Mouse (Mus musculus) adrenal gland, adult 18-20 months (tissue): Measurements from ENCODE around the gene Thbs2. TPM values are rescaled to one million over a fixed set of nuclear protein-coding genes. Genes with fewer than 3 reads are reported as not detected.
A peak's percentile ranks its signal among the peaks of the same experiment; 100 is the strongest.
"Not testable (repeated sequence)": the region's sequence is repeated elsewhere in the genome, so short reads cannot be mapped to it uniquely, and the experiment has no call there.

Experiments used
- DNase-seq, 2 experiments: peaks; one replicate each; pipeline ENCODE4 v3.0.0; 2021 to 2022; ENCODE audit warnings: low spot score in 2 of 2
- total RNA-seq, 2 experiments: library from RNA; stranded (reverse); gene quantifications; 1 replicate in 1 of 2; 2 replicates in 1 of 2; pipeline ENCODE4 v1.2.3; 2021

Gene Thbs2
- total RNA-seq, 2 experiments from 2014 or later = 2.6 to 3.4 TPM

- peak in 1 of 2 experiments; percentile 23 for DNase-seq
Measured at GRCm38 (mm10) chr17:14640351-14641115, 53.5 kb downstream of the Thbs2 start.

DNA sequence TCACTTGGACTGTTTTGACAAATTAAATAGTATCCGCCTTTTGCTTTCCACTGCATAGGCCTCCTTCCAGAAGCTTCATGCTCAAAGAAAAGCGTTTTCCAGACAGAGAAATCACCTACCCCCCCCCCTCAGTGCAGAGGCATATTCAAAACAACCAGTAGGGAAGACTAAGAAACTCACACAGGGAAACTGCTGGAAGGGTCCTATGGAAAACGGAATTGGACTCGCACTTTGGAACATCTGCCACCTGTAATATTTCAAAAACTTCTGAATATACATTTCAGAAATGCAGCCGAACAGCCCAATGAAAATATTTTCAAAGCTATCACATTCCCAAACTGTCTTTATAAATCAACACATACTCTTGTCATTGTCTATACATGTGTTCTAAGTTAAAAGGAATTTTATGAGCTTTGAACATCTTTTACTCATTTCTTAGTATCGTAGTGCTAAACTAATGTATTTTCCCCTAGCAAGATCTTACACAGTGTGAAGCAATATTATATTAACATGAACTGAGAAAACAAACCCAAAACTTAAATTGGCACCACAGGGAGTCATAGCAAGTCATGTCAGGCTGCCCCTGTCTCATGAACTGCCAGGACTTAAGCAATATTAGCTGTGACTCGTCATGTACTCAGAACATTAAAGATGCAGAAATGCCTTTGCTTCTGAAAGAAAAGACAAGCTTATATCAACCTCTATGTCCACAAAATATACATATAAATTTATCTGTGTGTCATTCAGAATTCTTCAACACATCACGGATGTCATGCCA lies 58.3 kb downstream of the Thbs2 start:
- no peak for DNase-seq

- DNase-seq = no peak
Measured at GRCm38 (mm10) chr17:14628901-14629300, 65.1 kb downstream of the Thbs2 start.

GRCm38 (mm10) chr17:14627828-14628338 lies 66.2 kb downstream of the Thbs2 start:
- no peak for DNase-seq

DNA sequence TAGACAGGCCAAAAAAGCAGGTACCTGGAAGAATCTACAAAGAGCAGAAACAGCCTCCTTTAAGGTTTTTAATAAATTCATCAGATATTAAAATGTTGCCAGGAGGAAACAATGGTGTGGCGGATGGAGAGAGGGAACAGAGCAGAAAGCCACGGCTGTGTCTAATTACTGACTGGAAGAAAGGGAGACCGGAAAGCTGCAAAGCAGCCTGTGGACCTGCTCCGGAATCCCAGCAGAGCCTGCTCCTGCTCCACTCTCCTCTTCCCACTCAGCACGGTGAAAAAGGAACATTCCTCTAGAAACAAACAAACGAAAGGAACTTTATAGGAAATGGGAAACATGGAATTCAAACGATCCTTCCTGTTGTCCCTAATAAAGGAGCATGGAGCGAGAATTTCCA lies 69.6 kb downstream of the Thbs2 start:
- DNase-seq = no peak

- not testable (repeated sequence) for DNase-seq
Measured at GRCm38 (mm10) chr17:14621006-14621405, 73.0 kb downstream of the Thbs2 start.

- no peak for DNase-seq
Measured at GRCm38 (mm10) chr17:14620037-14620436, 74.0 kb downstream of the Thbs2 start.

DNA sequence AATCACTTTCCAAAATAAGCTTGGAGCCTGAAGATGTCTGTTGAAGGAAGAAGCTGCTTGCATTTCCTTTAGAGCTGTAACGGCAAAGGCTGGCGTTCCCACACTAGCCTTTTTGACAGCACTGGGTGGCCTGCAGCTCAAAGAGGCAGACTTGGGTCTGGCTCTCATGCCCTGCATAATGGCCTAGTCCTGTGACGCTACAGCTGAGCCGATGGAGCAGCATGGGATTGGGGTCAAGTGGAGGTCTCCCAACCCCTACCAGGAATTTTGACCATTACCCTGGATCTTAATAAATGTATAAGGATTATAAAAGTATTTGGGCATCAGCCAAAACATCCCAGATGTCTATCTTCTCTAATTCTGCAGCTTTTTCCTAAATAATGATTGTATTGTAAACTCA lies 75.0 kb downstream of the Thbs2 start:
- DNase-seq = no peak

Other genes starting within 250 kb of the Thbs2 start
- 1 to 10 TPM; 1.9 to 3.5 TPM for gene Wdr27, start 248.9 kb upstream of the Thbs2 start, total RNA-seq
- 10 to 100 TPM; 23.8 to 34.6 TPM for gene 1600012H06Rik, start 248.9 kb upstream of the Thbs2 start, total RNA-seq